Mouse (Mus musculus): Measurements from ENCODE around the gene Pbld1.

The Pbld1 gene

GRCm38 (mm10) chr10:63059862-63060261, at the start of gene Pbld1:
Gene Pbld1 (plus strand): TSS chr10:63060162.
- WGBS = 73% methylated on average over 2 of the region's 2 CpGs

DNA sequence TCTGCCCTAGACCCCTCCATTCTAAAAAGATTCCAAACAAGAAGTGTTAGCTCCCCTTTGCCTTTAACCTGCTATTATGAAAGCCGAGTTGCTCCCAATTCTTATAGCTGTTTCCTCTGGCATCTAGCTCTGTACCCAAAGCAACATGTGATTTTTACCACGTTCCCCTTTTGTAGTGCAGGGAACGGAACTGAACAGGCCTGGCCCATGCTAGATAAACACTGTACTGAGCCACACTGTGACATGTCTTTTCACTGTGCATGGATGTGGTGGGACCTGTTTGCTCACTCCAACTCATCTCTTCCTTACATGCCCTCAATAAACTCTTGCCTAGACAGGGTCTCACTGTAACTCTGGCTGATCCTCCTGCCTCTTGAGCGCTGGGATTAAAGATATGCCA, 49.7 kb upstream of the Pbld1 start:
- WGBS = 65% methylated on average over 4 of the region's 4 CpGs

DNA sequence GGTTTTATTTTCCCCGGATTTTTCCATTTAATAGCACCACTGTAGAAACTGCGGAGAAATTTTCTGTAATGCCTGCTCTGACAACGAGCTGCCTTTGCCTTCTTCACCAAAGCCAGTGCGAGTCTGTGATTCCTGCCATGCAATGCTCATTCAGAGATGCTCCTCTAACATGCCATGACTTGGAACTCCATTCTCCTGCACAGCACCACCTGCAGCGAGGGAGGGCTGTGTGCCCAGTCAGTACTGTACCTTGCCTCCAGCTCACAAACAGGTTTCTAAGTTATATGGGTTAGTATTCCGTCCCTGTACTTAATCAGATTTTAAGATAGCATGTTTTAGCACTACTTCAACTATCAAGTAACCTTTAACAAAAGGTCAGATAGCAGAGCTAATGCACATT, 48.4 kb upstream of the Pbld1 start:
- 82% methylated on average over 6 of the region's 6 CpGs for WGBS

- WGBS = 42% methylated on average over 3 of the region's 3 CpGs
Measured at GRCm38 (mm10) chr10:63013476-63013875, 46.5 kb upstream of the Pbld1 start.

DNA sequence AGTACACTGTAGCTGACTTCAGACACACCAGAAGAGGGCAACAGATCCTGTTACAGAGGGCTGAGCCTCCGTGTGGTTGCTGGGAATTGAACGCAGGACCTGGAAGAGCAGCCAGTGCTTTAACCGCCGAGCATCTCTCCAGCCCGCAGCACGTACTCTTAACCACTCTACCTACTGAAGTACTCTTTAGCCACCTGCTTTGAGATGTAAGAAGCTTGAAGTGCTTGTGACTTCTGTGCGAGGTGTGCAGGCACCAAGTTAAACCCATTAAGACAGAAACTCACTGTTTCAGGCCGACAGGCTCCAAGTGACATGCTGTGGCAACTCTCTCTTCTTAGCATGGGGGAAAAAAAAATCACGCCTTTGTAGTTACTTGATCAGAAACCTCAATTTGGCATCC, 45.8 kb upstream of the Pbld1 start:
- WGBS = 83% methylated on average over 9 of the region's 9 CpGs

GRCm38 (mm10) chr10:63019304-63019703, 40.7 kb upstream of the Pbld1 start:
- 59% methylated on average over 6 of the region's 6 CpGs for WGBS

DNA sequence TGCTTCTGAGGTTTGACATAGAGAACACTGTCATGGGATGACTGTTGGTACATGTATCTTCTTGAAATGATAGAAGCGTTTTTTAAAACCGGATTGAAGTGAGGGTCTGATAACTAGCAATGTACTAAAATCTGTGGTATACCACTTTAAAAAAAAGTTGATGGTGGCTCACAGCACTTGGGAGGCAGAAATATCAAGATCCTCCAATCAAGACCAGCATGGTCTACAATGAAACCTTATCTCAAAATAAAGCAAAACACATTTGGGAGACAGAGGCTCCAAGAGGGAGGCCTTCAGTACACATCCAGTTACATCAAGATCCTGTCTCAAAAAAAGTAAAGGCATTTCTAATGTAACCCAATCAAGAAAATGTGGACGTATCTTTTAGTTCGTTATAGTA, 38.3 kb upstream of the Pbld1 start:
- whole genome bisulfite sequencing = 13% methylated on average over 4 of the region's 4 CpGs

- whole genome bisulfite sequencing = under 1% methylated on average over 27 of the region's 27 CpGs
Measured at GRCm38 (mm10) chr10:63022541-63023120, 37.3 kb upstream of the Pbld1 start.

- under 1% methylated on average over 68 of the region's 68 CpGs for WGBS
Measured at GRCm38 (mm10) chr10:63023121-63023748, 36.7 kb upstream of the Pbld1 start.

DNA sequence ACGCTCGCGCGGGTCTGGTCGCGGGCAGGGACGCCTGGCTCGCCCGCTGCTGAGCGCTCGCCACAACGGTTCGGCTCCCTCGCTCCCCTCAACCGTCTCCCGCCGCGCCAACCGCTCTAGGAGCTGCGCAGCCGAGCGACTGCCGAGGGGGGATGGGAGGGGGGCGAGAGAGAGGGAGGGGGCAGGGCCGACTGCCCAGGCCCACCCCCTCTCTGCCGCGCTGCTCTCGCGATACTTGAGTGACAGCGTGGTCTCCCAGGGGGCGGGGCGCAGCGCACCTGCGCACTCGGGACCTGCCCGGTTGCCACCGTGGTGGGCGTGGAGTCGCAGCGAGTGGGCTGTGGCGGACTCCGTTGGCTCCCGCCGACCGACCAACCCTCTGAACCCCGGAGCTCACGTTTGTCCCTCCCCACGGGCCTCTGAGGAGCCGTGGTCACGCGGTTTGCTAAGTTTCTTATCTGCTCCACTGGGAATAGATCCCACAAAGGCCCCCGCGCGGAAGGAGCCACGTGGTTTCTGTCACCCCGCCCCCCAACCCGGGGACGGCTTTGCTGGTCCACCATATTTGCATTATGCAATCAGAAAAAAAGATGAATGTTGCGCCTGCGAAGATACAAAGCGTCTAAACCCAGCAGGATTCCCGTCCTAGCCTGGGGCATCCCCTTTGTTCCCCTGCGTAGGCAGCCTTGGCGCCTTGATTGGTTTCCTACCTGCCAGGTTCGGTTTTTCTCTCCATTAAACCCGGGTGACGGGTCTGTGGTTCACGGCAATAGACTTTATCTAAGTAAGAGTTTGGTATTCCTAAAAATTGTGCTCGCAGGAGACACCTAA, 36.0 kb upstream of the Pbld1 start, which contains the start of the genes Hnrnph3 and Pbld2:
Hnrnph3 (minus strand) TSS at position 469 of the 831 bp plus-strand sequence.
Pbld2 (plus strand) TSS at position 567 of the 831 bp plus-strand sequence.
- under 1% methylated on average over 69 of the region's 69 CpGs for WGBS

GRCm38 (mm10) chr10:63024580-63024910, 35.4 kb upstream of the Pbld1 start:
- WGBS = under 1% methylated on average over 8 of the region's 8 CpGs

- 27% methylated on average over 2 of the region's 2 CpGs for WGBS
Measured at GRCm38 (mm10) chr10:63025016-63025415, 34.9 kb upstream of the Pbld1 start.

DNA sequence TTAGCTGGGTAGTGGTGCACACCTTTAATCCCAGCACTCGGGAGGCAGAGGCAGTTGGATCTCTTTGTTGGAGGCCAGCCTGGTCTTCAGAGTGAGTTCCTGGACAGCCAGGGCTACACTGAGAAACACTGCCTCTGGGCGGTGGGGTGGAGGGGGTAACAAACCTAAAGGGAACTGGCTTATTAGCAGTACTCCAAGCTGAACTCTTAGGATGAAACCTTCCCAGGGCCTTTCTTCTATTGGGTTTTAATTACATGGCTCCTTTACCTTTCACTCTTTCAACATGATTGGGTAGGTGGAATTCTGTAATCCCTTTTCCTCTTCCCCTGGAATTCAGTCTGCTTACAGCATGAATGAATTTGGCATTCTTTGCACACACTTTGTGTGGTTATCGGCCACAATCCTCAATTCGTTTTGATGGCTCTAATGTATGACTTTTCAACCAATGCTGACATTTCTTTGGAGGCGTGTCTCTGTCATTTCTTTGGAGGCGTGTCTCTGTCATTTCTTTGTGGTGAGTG, 34.4 kb upstream of the Pbld1 start:
- 48% methylated on average over 6 of the region's 6 CpGs for WGBS

DNA sequence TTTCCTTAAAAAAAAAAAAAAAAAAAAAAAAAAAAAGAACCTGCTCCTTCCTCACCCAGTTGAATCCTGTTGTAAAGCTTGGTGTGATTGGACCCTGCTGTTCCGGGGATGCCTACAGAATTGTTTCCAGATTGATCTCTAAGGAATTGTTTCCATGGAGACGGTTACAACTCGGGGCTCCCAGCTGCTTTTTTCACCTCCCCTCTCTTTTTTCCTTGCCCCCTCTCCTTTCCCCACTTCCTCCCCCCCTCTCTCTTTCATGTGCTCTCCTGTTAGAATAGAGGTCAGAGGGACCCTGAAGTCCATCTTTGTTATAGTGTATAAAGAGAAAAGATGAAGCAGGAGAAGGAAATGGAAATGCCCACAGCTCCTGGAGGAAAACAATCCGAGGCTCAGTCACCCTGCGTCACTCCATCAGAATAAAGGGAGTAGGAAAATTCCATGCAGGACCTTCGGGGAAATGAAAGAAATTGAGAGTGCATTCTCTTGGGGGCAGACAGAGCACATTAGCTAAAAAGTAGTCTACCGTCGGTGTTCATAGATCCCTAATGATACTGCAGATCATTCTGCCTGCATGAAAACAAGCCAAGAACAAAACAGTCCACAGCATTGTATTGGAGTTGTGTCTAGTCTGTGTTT, 33.7 kb upstream of the Pbld1 start:
- WGBS = 15% methylated on average over 8 of the region's 8 CpGs

- 36% methylated on average over 6 of the region's 6 CpGs for WGBS
Measured at GRCm38 (mm10) chr10:63026795-63027160, 33.2 kb upstream of the Pbld1 start.

DNA sequence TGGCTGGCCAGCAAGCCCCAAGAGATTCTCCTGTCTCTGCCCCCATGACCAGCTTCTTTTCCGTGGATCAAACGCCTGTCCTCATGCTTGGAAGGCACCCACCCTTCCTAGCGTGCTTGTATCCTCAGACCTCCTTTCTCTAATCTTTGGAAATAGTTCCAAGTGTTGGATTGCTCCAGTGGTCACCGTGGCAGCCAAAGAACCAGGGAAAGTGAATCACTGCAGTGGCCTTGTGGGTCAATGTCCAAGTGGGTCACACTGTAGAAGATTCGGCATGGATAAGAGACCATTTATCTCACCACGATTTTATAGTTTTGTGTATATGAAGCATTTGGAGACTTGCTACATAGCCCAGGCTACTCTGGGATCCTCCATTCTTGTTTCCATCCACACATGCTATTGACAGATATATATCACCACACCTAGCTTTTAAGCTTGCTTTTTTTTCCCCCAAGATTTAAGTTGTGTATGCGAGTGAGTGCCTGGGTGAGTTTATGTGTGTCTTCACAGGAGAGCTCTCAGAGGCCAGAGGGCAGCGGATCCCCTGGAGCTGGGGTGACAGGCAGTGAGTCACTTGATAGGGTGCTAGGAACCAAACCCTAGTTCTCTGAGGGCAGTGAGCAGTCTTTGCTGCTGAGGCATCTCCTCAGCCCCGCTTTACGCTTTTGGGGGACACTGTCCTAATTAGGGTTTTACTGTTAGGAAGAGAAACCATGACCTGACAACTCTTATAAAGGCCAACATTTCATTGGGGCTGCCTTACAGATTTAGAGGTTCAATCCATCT, 32.4 kb upstream of the Pbld1 start:
- WGBS = 92% methylated on average over 10 of the region's 10 CpGs

DNA sequence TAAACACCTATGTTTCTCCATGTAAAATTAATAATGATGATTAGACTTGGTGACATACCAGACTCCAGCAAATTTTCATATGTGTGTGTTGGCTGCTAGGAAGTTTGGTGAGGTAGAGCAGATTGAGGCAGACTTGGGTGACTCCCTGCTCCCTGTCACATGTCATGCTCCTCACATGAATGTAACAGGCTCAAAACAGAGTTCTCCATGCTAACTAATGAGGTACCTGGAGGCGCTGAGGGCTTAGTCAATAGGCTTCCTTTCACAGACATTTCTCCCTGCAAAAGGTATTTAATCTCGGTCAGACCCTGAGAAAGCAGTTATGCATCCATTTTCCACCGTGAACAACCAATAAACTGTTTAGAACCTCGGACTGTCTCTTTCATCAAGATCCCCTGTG, 31.6 kb upstream of the Pbld1 start:
- WGBS = 63% methylated on average over 4 of the region's 4 CpGs

DNA sequence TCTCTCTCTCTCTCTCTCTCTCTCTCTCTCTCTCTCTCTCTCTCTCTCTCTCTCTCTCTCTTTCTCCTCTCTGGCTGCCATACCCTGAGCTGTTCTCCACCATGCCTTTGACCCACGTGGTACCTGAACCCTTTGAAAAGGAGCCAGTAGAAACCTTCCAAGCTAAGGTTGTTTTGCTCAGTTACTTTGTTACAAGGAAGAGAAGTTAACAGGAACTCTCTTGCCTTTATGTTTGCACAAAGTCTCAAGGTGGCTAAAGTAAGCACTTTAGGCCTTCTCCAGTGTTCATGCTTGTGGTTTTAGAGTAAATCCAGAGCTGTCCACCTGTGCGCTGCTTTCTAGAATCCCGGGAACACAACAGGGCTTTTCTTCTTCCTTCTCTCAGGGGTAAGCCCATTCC, 27.7 kb upstream of the Pbld1 start:
- 81% methylated on average over 3 of the region's 3 CpGs for WGBS

DNA sequence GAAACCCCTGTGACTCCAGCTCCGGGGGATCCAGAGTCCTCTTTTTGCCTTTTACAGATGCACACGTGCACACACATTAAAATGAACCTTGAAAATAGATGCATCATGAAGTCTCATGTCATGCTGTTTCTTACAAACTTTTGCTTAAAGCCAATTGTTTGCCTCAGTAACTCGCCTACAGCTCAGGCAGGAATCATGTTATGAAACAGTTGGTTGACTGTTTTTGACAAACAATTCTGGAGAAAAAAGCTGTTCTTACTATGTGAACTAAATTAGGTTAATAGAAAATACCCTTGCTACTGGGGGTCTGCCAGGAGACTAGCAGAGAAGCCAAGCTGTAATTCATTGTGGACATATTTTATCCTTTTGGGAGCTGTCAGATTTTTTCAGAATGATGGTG, 27.0 kb upstream of the Pbld1 start:
- 65% methylated on average over 3 of the region's 3 CpGs for WGBS

DNA sequence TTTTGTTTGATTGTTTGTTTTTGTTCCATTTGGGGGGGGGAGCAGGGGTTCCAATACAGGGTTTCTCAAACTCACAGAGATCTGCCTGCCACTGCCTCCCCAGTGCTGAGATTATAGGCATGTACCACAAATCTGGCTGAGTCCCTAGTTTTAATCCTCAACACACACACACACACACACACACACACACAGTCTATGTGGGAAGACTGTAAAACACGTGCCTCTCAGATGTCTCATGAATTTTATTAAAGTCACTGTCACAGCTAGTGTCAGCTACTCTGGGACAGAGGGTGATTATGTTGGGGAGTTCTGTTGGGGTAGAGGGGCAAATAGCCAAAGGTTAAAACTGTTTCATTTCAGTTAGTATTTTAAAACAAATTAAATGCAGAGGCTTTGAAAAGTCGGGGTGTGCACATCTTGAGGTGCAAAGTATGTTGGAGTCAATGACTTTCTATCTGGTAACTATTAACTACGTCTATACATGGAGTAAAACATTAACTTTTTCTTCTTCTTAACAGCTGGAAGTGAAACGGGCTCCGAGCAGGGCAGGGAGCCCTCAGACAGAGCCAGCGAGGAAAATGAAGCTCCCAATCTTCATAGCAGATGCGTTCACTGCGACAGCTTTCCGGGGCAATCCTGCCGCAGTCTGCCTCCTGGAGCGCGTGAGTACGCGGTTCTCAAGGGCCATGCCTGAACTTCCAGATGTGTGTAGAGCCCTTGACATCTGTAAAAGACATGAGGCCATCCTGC, 21.2 kb upstream of the Pbld1 start:
- 83% methylated on average over 14 of the region's 14 CpGs for WGBS

Data from cerebral cortex, adult 2 months (tissue).